Mouse (Mus musculus) liver, embryonic 13.5 days (tissue): ENCODE measurements around the gene Sun1. TPM values are rescaled to one million over a fixed set of nuclear protein-coding genes. Genes with fewer than 3 reads are reported as not detected.

Source experiments
- ATAC-seq: fragments of 200-750 bp; cut with Nextera tagmentation; 2 replicates; pipeline ENCODE4 v1.8.0; 2017; ENCODE audit warnings: low read depth, mild to moderate bottlenecking, moderate number of reproducible peaks, moderate library complexity
- DNase-seq: peaks from one replicate; pipeline ENCODE4 v3.0.0; 2022
- H3K27ac ChIP-seq: fragments of 300-500 bp; sonication (generic); 2 replicates; pipeline ENCODE4 v1.5.1; 2015; ENCODE audit warnings: moderate library complexity, mild to moderate bottlenecking, inconsistent platforms
- H3K27me3 ChIP-seq: fragments of 300-500 bp; sonication (generic); 2 replicates; pipeline ENCODE4 v1.6.1; 2015; ENCODE audit warnings: mild to moderate bottlenecking, inconsistent platforms
- H3K36me3 ChIP-seq: fragments of 300-500 bp; sonication (generic); 2 replicates; pipeline ENCODE4 v1.6.1; 2015; ENCODE audit warnings: mild to moderate bottlenecking, inconsistent platforms
- H3K4me1 ChIP-seq: fragments of 300-500 bp; sonication (generic); replicated peaks from 2 replicates; pipeline ENCODE4 v1.6.1; 2015; ENCODE audit warnings: inconsistent platforms
- H3K4me2 ChIP-seq: fragments of 300-500 bp; sonication (generic); 2 replicates; pipeline ENCODE4 v1.6.1; 2015; ENCODE audit warnings: inconsistent platforms, mild to moderate bottlenecking, moderate library complexity
- H3K4me3 ChIP-seq: fragments of 300-500 bp; sonication (generic); replicated peaks from 2 replicates; pipeline ENCODE4 v1.5.1; 2015; ENCODE audit warnings: mild to moderate bottlenecking, inconsistent platforms
- H3K9ac ChIP-seq: fragments of 300-500 bp; sonication (generic); 2 replicates; pipeline ENCODE4 v1.6.1; 2015; ENCODE audit warnings: mild to moderate bottlenecking, inconsistent platforms
- H3K9me3 ChIP-seq: fragments of 300-500 bp; sonication (generic); replicated peaks from 2 replicates; pipeline ENCODE4 v1.6.1; 2016; ENCODE audit warnings: inconsistent platforms
- WGBS: fragments of 180-500 bp; shearing (Covaris S2); methylation state at CpG from one replicate; pipeline ENCODE4 v1.1.7; 2015; ENCODE audit not compliant: insufficient replicate concordance; 5-methylcytosine and 5-hydroxymethylcytosine counted together
- polyA plus RNA-seq: library from polyadenylated mRNA; unstranded; fragments of >200 nt; fragmentation: Nextera tagmentation; extraction: Ambion mirVana; gene quantifications from 2 replicates; pipeline ENCODE4 v1.2.1, GENCODE M21; 2015

The Sun1 gene
- polyA plus RNA-seq, 1 experiment from 2014 or later, result 20.9 TPM

DNA sequence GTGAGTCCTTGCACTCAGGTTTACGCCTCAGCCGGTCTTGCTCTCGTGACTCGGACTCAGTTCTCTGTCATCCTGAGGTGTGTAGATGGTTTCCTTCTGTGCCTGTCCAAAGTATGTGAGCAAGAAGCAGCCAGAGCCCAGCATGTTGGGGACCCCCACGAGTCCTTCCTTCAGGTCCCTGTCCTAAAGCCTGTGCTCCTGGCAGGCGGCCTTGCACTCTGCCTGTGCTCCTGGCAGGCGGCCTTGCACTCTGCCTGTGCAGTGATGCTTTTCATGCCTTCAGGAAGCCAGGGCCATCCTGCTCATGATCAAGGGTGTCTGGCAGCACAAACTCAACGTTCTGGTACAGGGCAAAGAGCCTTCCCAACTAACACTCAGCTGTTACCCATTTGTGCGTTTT lies 16.8 kb upstream of the Sun1 start:
- Histone ChIP-seq H3K4me1 (0 out of 2 replicates have a peak, but pooled peaks cover 2% of the 10 kb centered on the region), H3K9ac (no peak overlapping the region), H3K36me3 (peaks cover 71% of the 10 kb centered on the region), H3K9me3 (no peaks in the 10 kb centered on the region), H3K4me3 (no peak overlapping the region), H3K4me2 (no peak overlapping the region), H3K27me3 (no peaks in the 10 kb centered on the region), H3K27ac (no peak overlapping the region)
- DNase-seq, result no peak
- WGBS, result 87% methylated on average over 9 of the region's 9 CpGs
- no peak for ATAC-seq

DNA sequence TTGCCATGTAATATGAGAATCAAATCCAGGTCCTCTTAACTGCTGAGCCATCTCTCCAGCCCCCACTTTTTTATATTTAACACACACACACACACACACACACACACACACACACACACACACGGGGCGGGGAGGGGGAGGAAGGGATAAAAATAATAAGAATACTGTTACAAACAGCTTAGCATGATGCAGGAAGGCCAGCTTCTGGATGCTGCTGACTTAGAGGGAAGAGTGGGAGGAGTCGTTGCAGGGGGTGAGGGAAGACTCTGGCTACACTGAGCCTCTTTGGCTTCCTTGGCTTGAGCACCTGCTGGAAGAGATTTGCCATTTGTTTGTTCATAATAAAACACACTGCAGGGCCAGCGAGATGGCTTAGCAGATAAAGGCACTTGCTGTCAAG lies 15.5 kb upstream of the Sun1 start:
- H3K4me3 ChIP-seq, result no peak overlapping the region
- H3K4me1 ChIP-seq, result no peaks in the 10 kb centered on the region
- no peak overlapping the region for H3K4me2 ChIP-seq
- H3K9me3 ChIP-seq, result no peaks in the 10 kb centered on the region
- no peak overlapping the region for H3K27ac ChIP-seq
- ATAC-seq (no peak), DNase-seq (no peak)
- 74% methylated on average over 3 of the region's 4 CpGs for WGBS
- H3K27me3 ChIP-seq, result no peaks in the 10 kb centered on the region
- no peak overlapping the region for H3K9ac ChIP-seq
- peaks cover 65% of the 10 kb centered on the region for H3K36me3 ChIP-seq

DNA sequence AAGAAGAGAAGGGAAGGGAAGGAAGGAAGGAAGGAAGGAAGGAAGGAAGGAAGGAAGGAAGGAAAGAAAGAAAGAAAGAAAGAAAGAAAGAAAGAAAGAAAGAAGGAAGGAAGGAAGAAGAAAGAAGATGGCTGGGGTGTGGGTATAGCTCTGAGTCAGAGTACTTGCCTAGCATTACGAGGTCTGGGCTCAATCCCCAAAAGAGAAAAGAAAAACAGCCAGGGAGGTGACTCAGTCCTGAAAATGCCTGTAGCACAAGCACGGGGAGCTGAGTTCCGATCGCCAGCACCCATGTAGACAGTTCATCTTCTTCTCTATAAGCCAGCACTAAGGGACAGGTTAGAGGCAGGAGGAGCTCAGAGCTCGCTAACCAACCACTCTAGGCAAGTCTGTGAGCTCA lies 10.7 kb upstream of the Sun1 start:
- peaks cover 1% of the 10 kb centered on the region; the same call in 1 of the 2 replicates for H3K4me1 ChIP-seq
- H3K4me2 ChIP-seq, result no peak overlapping the region
- WGBS, result 85% methylated on average over 5 of the region's 5 CpGs
- no peak overlapping the region for H3K27ac ChIP-seq
- ATAC-seq, result no peak
- H3K9ac ChIP-seq, result no peak overlapping the region
- no peak for DNase-seq
- H3K9me3 ChIP-seq, result no peaks in the 10 kb centered on the region
- peaks cover 23% of the 10 kb centered on the region for H3K36me3 ChIP-seq
- no peaks in the 10 kb centered on the region for H3K27me3 ChIP-seq
- H3K4me3 ChIP-seq, result no peak overlapping the region

DNA sequence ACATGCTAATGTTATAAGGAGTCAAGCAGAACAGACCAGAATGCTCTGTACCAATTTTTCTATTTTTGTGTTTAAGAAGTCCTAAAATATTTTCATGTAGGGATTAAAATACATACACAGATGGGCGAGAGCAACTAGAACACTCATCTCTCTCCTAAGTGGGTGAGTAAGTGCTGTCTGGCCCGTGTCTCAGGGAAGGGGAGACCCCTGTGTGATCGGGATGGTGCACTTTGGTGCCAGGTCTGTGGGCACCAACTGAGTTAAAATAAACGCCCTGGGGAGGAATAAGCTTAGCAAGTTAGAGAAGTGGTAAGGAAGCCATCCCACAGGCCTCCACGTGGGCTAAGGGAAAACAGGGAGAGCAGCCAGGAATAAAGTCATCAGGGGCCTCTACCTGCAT lies 9.5 kb upstream of the Sun1 start:
- 67% methylated on average over 5 of the region's 5 CpGs for WGBS
- H3K27me3 ChIP-seq, result no peaks in the 10 kb centered on the region
- no peak overlapping the region for H3K4me2 ChIP-seq
- ATAC-seq (no peak), DNase-seq (no peak)
- peaks cover 13% of the 10 kb centered on the region for H3K36me3 ChIP-seq
- no peak overlapping the region for H3K9ac ChIP-seq
- H3K4me3 ChIP-seq, result no peak overlapping the region
- H3K27ac ChIP-seq, result no peak overlapping the region
- H3K4me1 ChIP-seq, result peaks cover 13% of the 10 kb centered on the region
- no peaks in the 10 kb centered on the region for H3K9me3 ChIP-seq

DNA sequence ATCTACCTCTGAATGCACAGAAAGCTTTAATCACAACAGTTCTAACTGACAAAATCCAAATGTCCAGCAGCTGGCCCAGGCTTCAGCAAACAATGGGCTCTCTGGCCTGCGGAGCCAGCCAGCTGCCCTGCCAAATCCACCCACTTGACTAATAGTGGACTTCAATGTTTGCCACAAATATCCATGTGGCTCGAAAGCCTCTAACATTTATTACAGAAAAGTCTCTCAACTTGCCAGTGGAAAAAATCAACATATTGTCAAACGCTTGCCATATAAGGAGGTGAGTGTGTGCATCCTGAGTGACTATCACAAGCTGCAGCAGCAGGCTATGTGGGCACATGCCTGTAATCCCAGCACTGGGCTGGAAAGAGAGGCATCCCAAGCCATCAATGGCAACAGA lies 1.7 kb upstream of the Sun1 start:
- peak overlapping the region; percentile 84 for H3K9ac ChIP-seq
- H3K4me1 ChIP-seq, result peaks cover 81% of the 10 kb centered on the region
- H3K36me3 ChIP-seq, result no peaks in the 10 kb centered on the region
- H3K4me3 ChIP-seq, result no peak overlapping the region
- peak overlapping the region; percentile 97 for H3K27ac ChIP-seq
- ATAC-seq, result no peak
- no peak overlapping the region for H3K4me2 ChIP-seq
- H3K27me3 ChIP-seq, result no peaks in the 10 kb centered on the region
- H3K9me3 ChIP-seq, result no peaks in the 10 kb centered on the region
- 70% methylated on average over 3 of the region's 3 CpGs for WGBS
- DNase-seq, result no peak

DNA sequence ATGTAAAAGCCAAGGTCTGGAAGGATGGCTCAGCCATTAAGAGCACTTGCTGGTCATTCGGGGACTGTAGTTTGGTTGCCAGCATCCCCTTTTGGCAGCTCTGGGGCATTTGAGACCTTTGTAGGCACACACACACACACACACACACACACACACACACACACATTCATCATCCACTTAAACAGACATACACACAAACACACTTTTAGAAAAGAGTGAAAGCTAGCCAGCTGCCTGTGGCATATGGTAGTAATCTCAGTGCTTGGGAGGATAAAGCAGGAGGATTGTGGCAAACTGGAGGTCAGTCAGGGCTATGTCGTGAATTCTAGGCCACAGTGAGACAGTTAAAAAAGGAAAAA lies 822 bp upstream of the Sun1 start:
- Histone ChIP-seq H3K9ac (peak overlapping the region; percentile 84), H3K4me3 (peak overlapping the region; percentile 96), H3K4me2 (peak overlapping the region; percentile 98), H3K27ac (peak overlapping the region; percentile 97), H3K27me3 (no peaks in the 10 kb centered on the region), H3K9me3 (no peaks in the 10 kb centered on the region), H3K36me3 (no peaks in the 10 kb centered on the region), H3K4me1 (peaks cover 89% of the 10 kb centered on the region)
- DNase-seq (no peak), ATAC-seq (no peak)
- WGBS, result 26% methylated on average over 2 of the region's 2 CpGs

DNA sequence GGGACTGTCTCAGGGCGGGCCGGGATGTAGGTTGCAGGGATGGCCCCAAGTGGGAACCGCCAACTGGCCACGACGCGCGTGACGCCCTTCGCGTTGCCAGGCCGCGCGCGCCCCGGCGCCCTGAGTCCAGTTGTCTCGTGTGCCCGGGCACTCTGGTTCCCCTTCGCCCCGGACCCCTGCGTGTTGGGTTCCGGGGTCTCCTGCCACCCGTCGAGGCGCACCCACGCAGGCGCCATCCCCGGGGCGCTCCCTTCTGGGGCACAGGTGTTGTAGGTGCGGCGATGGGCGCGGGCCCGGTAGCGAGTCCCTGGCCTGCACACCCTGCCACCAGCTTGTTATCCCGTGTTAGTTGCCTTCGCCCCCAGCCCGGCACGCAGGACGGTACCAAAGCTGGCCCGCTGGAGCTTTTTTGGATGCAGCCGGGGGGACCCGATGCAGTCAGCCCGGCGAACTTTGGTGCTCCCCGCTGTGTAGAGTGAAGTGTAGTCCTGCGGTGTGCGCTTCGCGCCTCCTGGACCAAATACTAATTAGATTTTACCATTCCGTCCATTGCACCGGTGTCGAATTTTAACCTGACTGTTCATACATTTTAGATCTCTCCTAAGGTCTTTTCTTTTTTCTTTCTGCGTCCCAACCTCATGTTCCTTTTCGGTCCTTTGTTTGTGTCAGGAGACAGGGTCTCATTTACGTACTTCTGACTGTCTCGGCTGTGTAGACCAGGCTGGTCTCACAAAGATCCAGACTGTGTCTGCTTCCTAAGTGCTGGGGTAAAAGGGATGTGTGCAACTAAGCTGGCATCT lies 533 bp downstream of the Sun1 start:
- Histone ChIP-seq H3K4me3 (peak overlapping the region; percentile 96), H3K36me3 (peaks cover 11% of the 10 kb centered on the region; the same call in 1 of the 2 replicates), H3K4me1 (peaks cover 89% of the 10 kb centered on the region), H3K9ac (peak overlapping the region; percentile 96), H3K4me2 (peak overlapping the region; percentile 95), H3K27ac (peak overlapping the region; percentile 82), H3K27me3 (no peaks in the 10 kb centered on the region), H3K9me3 (no peaks in the 10 kb centered on the region)
- DNase-seq (no peak), ATAC-seq (peak; percentile 6; the same call in 1 of the 2 replicates)
- 2% methylated on average over 55 of the region's 57 CpGs for WGBS

DNA sequence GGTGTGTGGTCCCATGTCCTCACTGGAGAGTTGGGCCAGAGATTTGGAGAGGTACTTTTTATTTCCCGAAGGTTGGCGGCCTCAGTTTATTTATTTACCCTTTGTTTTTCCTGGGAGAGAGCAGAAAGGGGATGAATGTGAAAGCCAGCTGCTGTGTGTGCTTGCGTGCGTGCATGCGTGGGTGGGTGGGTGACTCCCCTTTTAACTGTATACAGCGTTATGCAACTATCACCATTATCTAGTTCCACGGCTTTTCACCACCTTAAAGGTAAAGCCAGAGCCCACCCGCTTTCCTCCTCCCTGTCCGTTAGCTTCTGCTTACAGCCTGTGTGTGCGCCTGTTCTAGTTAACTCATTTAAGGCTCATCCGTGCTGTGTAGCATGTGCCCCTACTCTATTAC lies 1.7 kb downstream of the Sun1 start:
- no peak for ATAC-seq
- Histone ChIP-seq H3K4me1 (peaks cover 89% of the 10 kb centered on the region), H3K36me3 (peaks cover 11% of the 10 kb centered on the region; the same call in 1 of the 2 replicates), H3K27ac (peak overlapping the region; percentile 82), H3K9ac (peak overlapping the region; percentile 96), H3K4me3 (peak overlapping the region; percentile 96), H3K9me3 (no peaks in the 10 kb centered on the region), H3K4me2 (peak overlapping the region; percentile 95), H3K27me3 (no peaks in the 10 kb centered on the region)
- no peak for DNase-seq
- 54% methylated on average over 11 of the region's 11 CpGs for WGBS

DNA sequence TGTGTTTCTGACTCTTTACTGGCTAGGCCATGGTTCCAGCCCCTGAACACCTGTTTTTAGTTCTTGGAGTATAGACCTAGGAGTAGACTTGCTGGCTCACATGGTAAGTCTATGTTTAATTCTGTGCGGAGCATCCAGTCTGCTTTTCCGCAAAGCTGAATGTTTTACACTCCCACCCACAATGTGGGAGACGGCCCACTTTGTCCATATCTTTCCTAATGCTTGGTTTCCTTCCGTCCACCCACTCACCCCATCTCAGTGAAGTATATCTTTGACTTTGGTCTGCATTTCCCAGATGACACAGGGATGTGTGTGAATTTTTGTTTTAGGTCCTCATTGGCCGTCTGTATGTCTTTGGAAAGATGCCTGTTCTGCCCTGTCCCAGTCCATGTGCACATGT lies 2.9 kb downstream of the Sun1 start:
- H3K36me3 ChIP-seq, result peaks cover 11% of the 10 kb centered on the region
- H3K4me3 ChIP-seq, result no peak overlapping the region
- no peak overlapping the region; the same call in 1 of the 2 replicates for H3K27ac ChIP-seq
- no peak for DNase-seq
- 74% methylated on average over 5 of the region's 5 CpGs for WGBS
- peak overlapping the region; percentile 10; the same call in 1 of the 2 replicates for H3K9ac ChIP-seq
- no peaks in the 10 kb centered on the region for H3K9me3 ChIP-seq
- no peaks in the 10 kb centered on the region for H3K27me3 ChIP-seq
- ATAC-seq, result no peak
- peak overlapping the region; percentile 10; the same call in 1 of the 2 replicates for H3K4me2 ChIP-seq
- H3K4me1 ChIP-seq, result peaks cover 88% of the 10 kb centered on the region

DNA sequence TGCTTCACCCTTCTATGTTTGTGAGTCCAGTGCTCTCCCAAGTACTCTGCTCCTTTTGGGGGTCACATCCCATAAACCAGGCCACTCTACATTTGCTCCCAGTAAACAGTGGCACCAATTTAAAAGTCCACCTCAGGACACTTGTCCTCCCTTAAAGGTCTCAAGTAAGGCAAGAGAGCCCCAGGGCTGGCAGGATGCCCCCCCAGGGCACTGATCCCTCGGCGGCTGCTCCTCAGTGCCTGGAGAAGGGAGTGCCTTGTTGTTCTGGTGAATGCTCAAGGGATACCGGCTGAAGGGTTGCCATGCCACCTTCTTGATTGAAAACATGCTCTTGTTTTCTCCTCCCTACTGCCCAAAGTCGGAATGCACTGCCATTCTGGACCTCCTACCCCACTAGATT lies 5.6 kb downstream of the Sun1 start:
- Histone ChIP-seq H3K4me1 (peaks cover 78% of the 10 kb centered on the region), H3K9ac (peak overlapping the region; percentile 23; the same call in 1 of the 2 replicates), H3K9me3 (no peaks in the 10 kb centered on the region), H3K27ac (no peak overlapping the region), H3K4me3 (no peak overlapping the region), H3K36me3 (peaks cover 36% of the 10 kb centered on the region), H3K4me2 (no peak overlapping the region), H3K27me3 (no peaks in the 10 kb centered on the region)
- no peak for ATAC-seq
- DNase-seq, result no peak
- 76% methylated on average over 4 of the region's 4 CpGs for WGBS

DNA sequence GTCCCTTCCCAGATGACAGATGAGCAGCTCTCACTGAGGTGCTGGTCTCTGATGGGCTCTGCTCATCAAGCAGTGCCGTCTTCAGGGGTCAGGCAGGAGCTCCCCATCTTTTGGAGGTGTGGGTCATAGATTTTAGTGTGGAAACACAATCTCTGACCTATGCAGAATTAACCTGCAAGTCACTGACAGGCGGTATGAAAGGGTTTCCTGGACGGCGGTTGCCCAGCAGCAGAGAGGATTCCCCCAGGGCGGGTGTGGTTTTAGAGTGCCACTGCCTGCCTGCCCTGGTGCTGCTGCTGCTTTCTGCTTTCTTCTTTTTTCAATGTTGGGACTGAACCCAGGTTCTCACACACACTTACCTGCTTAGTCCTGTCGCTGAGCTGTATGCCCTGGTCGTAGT lies 6.1 kb downstream of the Sun1 start:
- Histone ChIP-seq H3K4me1 (peaks cover 74% of the 10 kb centered on the region), H3K9ac (peak overlapping the region; percentile 23; the same call in 1 of the 2 replicates), H3K27me3 (no peaks in the 10 kb centered on the region), H3K4me3 (no peak overlapping the region), H3K4me2 (no peak overlapping the region), H3K36me3 (peaks cover 37% of the 10 kb centered on the region), H3K27ac (no peak overlapping the region), H3K9me3 (no peaks in the 10 kb centered on the region)
- DNase-seq (no peak), ATAC-seq (no peak)
- 54% methylated on average over 7 of the region's 7 CpGs for WGBS

DNA sequence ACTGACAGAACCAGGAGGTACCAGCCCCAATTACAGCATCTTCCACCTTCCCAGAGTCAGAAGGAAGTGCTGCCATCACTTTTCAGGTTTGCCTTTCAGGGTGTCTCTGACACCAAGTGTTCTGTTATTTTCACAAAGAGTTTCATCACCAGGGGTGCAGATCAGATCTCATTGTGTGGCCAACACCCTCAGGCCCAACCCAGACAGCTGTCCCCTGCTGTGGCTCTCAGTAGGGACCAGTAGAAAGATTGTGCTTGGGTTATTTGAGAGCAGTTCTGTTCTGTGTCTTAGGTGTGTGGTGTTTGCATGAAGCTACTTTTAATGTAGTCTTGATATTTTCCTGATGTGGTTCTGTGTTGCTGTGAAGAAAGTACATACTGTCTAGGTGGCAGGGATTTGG lies 7.7 kb downstream of the Sun1 start:
- Histone ChIP-seq H3K36me3 (peaks cover 50% of the 10 kb centered on the region), H3K9me3 (no peaks in the 10 kb centered on the region), H3K9ac (no peak overlapping the region), H3K4me3 (no peak overlapping the region), H3K27me3 (no peaks in the 10 kb centered on the region), H3K27ac (peak overlapping the region; percentile 20), H3K4me1 (peaks cover 57% of the 10 kb centered on the region), H3K4me2 (no peak overlapping the region)
- ATAC-seq (no peak), DNase-seq (no peak)
